Mouse (Mus musculus): ENCODE measurements around the gene Shtn1. TPM values are rescaled to one million over a fixed set of nuclear protein-coding genes. Genes with fewer than 3 reads are reported as not detected.

Gene Shtn1
- polyA plus RNA-seq, 1 experiment, result 0.02 TPM

- no peak for TF ChIP-seq GATA1 (IDR thresholded peaks at IDR 0.05; ENCODE audit: low read length)
Observed at GRCm38 (mm10) chr19:59023876-59024275, 52.0 kb downstream of the Shtn1 start.

DNA sequence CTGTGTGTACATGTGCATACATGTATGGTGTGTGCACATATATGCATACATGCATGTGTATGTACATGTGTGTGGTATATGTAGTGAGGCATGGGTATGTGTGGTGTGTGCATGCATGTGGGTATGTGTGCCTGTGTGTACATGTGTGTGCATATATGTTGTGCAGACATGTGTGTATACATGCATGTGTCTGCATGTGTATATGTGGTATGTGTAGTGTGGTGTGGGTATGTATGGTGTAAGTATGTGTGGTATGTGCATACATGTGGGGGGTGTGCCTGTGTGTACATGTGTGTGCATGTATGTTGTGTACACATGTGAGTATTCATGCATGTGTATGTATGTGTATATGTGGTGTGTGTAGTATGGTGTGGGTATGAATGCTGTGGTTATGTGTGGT lies 54.3 kb downstream of the Shtn1 start:
- no peak for TF ChIP-seq GATA1 (IDR thresholded peaks at IDR 0.05; ENCODE audit: low read length)

GRCm38 (mm10) chr19:59010802-59011201 lies 65.1 kb downstream of the Shtn1 start:
- no peak for TF ChIP-seq GATA1 (IDR thresholded peaks at IDR 0.05; ENCODE audit: low read length)

DNA sequence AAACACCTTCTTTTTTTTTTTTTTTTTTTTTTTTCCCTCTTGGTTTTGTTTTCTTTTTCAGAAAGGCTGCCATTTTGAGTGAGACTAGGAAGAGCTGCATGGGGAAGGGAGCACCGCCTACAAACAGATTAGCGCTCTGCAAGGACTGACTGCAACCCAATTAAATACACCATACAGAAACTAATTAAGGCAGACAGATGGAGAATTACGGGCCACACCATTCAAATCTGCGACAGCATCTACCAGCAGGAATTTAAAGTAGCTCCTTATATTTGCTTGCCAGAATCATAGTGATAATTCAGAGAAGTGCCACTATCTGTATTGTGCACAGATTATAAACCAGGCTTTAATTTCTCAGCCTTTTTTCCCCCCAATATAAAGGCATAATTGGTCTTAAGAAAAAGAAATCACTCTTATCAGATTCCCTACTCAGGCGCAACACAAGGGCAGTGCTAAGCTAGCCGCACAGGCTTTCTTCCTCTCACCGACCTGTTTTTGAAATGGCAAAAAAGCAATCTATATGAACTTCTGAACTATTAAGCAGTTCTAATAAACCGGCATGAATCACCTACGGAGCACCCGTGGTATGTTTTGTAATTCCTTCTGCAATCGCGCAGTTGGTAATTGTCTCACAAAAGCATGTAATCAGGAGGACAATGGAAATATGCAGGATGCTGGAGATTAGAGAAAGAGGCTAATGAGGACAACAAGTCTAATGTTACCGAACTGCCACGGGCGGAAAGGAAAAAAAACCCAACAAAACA lies 69.1 kb downstream of the Shtn1 start:
- TF ChIP-seq GATA1 (IDR thresholded peaks at IDR 0.05; ENCODE audit: low read length), result no peak

- TF ChIP-seq GATA1 (IDR thresholded peaks at IDR 0.05; ENCODE audit: low read length), result no peak
Observed at GRCm38 (mm10) chr19:59002827-59003226, 73.1 kb downstream of the Shtn1 start.

DNA sequence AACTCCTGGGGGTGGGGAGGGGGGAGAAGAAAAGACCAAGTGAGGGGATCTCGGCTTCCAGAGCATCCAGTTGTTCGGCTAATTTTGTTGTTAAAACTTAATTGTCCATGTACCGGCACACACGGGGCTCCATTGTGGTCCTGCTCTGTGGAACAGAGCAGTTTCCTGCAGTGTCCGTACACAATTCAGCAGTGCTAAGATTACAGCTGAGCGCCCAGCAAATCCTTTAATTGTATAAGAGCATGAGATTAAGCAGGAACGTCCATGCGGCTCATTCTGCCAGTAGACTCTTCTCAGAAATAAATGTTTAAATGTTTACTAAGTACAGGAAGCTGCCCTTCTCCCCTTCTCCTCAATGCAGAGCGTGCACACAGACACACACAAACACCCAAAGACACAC lies 94.3 kb downstream of the Shtn1 start:
- TF ChIP-seq GATA1 (IDR thresholded peaks at IDR 0.05; ENCODE audit: low read length), result no peak

DNA sequence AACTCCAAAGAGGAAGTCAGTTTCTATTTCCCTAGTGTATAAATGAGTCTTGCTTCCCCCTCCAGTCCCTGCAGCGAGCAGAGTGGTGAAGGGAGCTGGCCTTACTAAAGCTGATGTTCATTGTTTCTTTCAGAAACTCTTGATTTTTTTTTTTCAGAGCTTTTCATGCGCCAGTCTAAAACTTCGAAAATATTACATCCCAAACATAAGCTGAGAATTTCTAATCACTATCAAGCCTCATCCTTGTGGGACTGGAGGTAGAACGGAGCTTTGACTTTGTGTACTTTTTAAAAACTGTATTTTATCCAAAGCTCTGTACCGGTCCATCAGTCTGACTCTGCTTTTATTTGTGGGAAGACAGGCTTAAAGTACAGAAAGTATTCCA lies 95.9 kb downstream of the Shtn1 start:
- no peak for TF ChIP-seq GATA1 (IDR thresholded peaks at IDR 0.05; ENCODE audit: low read length)

GRCm38 (mm10) chr19:58979436-58980055 lies 96.4 kb downstream of the Shtn1 start:
- TF ChIP-seq GATA1 (IDR thresholded peaks at IDR 0.05; ENCODE audit: low read length), result no peak

GRCm38 (mm10) chr19:58978401-58979171 lies 97.3 kb downstream of the Shtn1 start:
- no peak for TF ChIP-seq GATA1 (IDR thresholded peaks at IDR 0.05; ENCODE audit: low read length)

DNA sequence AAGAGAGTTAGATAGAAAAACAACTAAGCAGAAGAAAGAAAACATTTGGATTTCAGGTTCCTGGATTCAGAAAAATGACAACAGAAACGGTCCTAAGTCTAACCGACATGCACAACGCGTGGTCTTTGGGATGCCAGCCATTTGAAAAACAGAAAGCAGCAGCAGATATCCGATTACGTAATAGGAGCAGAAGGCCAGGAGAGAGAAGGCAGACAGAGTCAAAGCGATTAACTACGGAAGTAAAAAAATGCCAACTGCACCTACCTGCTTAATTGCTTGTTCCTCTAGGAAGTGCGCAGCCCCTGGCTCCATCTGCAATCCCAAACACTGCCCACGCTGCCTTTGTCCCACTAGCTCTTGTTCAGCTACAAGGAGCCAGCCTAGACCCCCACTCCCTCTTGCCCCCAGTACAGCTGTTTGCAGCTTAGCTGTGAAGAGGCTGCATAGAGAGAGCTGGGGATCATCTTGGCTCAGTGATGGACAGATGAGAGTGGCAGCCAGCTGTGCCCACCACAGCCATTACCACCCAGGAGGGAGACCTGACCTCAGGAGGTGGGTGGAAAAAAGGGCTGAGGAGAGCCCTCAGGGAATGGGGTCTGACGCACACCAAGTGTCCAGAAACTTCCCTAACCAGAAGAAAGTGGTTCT lies 100.6 kb downstream of the Shtn1 start:
- TF ChIP-seq GATA1 (IDR thresholded peaks at IDR 0.05; ENCODE audit: low read length), result no peak

DNA sequence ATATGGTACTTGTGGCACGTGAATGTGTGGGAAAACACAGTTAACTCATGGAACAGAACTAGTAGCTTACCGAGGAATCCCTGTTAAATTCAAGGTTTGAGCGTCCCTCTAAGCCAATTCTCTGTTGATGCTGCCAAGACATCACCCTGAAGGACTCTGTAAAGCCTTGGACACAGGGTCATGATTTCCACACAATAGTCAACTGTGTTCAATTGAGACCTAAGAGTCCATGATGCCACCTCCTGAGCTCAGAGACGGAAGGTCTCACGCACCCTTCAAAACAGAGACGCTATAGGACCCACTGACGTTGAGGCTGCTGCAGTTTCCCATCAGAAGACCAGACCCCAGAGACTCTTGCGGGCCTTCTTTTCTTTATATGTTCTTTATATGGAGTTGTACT lies 101.8 kb downstream of the Shtn1 start:
- TF ChIP-seq GATA1 (IDR thresholded peaks at IDR 0.05; ENCODE audit: low read length), result no peak

DNA sequence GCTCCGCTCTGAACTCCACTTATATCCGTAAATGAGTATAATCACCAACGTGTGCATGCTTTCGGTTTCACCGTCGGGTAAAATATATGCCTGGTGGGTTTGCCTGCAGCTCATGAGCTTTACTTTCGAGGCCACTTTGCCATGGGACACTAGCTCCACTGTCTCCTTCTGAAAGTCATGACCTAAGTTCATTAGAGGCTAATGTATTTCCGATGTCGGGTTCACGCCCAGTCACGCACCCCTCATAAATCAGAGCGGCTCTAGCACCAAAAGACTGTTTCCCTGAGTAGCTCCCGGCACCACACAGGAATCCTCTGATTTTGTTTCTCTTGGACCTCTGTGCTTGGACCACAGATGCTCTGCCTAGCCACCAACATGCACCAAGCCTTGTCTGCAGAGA lies 105.1 kb downstream of the Shtn1 start:
- no peak for TF ChIP-seq GATA1 (IDR thresholded peaks at IDR 0.05; ENCODE audit: low read length)

DNA sequence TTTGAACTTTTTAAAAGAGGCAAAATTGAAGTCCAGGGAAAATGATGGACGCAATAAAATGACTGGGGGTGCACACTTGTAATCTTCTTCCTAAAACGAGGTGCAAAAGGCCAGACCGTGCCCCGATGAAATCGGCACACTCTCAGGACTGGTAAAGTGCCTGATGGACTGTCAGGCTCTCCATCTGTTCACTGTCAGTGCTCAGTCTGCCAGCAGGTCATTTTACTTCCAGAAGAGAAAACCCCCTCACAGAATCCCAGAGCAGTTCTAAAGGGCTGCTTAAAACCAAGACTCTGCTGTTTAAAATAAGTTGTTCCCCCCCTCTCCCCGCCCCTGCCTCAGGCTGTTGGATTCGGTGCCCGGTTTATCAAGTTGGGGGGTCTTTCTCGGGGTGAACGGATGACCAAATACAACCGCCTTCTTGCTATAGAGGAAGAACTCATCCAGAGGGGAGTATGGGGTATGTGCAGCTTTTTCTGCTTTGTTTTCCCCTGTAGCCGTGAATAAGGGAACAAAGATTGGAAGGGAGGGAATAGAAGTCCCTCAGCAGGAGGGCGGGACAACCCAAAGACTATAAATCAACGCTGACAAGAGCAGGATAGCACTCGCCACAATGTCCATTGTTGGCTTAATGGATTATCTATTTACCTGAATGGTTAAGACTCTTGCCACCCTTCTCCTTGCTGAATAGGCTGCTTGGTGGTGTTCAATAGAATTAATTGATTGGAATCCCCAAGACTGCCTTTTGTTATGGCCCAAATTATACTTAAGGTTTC lies 107.0 kb downstream of the Shtn1 start:
- TF ChIP-seq GATA1 (IDR thresholded peaks at IDR 0.05; ENCODE audit: low read length), result no peak

- TF ChIP-seq GATA1 (IDR thresholded peaks at IDR 0.05; ENCODE audit: low read length), result no peak
Observed at GRCm38 (mm10) chr19:58963011-58963410, 112.9 kb downstream of the Shtn1 start.

- TF ChIP-seq GATA1 (IDR thresholded peaks at IDR 0.05; ENCODE audit: low read length), result no peak
Observed at GRCm38 (mm10) chr19:58954779-58955178, 121.1 kb downstream of the Shtn1 start.
